Mouse (Mus musculus) c-Kit-positive CD71-positive TER-119-negative erythroid progenitor cells, embryonic 14.5 days (primary cell): ENCODE measurements around the gene Mpzl1.
"Not testable (repeated sequence)": the region's sequence is repeated elsewhere in the genome, so short reads cannot be mapped to it uniquely, and the experiment has no call there.

Experiments
- DNase-seq: peaks from one replicate; pipeline ENCODE4 v3.0.0-alpha.2; 2013; ENCODE audit warnings: low read depth

The Mpzl1 gene

GRCm38 (mm10) chr1:165634151-165634884 lies at the start of gene Mpzl1:
TSS of gene Mpzl1 (minus strand) at chr1:165634538.
- DNase-seq, result peak; percentile 96

GRCm38 (mm10) chr1:165682056-165682853 lies 47.9 kb upstream of the Mpzl1 start:
- no peak for DNase-seq

GRCm38 (mm10) chr1:165681045-165681794 lies 46.9 kb upstream of the Mpzl1 start:
- no peak for DNase-seq

GRCm38 (mm10) chr1:165680086-165680485 lies 45.7 kb upstream of the Mpzl1 start:
- DNase-seq, result not testable (repeated sequence)

GRCm38 (mm10) chr1:165679618-165679997 lies 45.3 kb upstream of the Mpzl1 start:
- no peak for DNase-seq

- no peak for DNase-seq
Observed at GRCm38 (mm10) chr1:165678861-165679617, 44.7 kb upstream of the Mpzl1 start.

- DNase-seq, result no peak
Observed at GRCm38 (mm10) chr1:165677558-165677957, 43.2 kb upstream of the Mpzl1 start.

- DNase-seq, result no peak
Observed at GRCm38 (mm10) chr1:165676993-165677392, 42.7 kb upstream of the Mpzl1 start.

- DNase-seq, result no peak
Observed at GRCm38 (mm10) chr1:165675167-165675566, 40.8 kb upstream of the Mpzl1 start.

GRCm38 (mm10) chr1:165672355-165672754 lies 38.0 kb upstream of the Mpzl1 start:
- DNase-seq, result no peak

- DNase-seq, result no peak
Observed at GRCm38 (mm10) chr1:165670056-165670455, 35.7 kb upstream of the Mpzl1 start.

- no peak for DNase-seq
Observed at GRCm38 (mm10) chr1:165668904-165669303, 34.6 kb upstream of the Mpzl1 start.

GRCm38 (mm10) chr1:165667380-165667779 lies 33.0 kb upstream of the Mpzl1 start:
- DNase-seq, result no peak

- DNase-seq, result no peak
Observed at GRCm38 (mm10) chr1:165666944-165667343, 32.6 kb upstream of the Mpzl1 start.

GRCm38 (mm10) chr1:165665758-165666157 lies 31.4 kb upstream of the Mpzl1 start:
- DNase-seq, result no peak

- no peak for DNase-seq
Observed at GRCm38 (mm10) chr1:165663277-165663676, 28.9 kb upstream of the Mpzl1 start.

GRCm38 (mm10) chr1:165662426-165663192 lies 28.3 kb upstream of the Mpzl1 start:
- no peak for DNase-seq

- no peak for DNase-seq
Observed at GRCm38 (mm10) chr1:165661725-165662124, 27.4 kb upstream of the Mpzl1 start.

- DNase-seq, result no peak
Observed at GRCm38 (mm10) chr1:165661191-165661590, 26.9 kb upstream of the Mpzl1 start.

- DNase-seq, result no peak
Observed at GRCm38 (mm10) chr1:165660774-165661173, 26.4 kb upstream of the Mpzl1 start.

- peak; percentile 67 for DNase-seq
Observed at GRCm38 (mm10) chr1:165658602-165659001, 24.3 kb upstream of the Mpzl1 start.
